Mouse (Mus musculus) left cerebral cortex, adult 6 months (tissue): ENCODE results near the gene Ctnnal1. TPM values are rescaled to one million over a fixed set of nuclear protein-coding genes. Genes with fewer than 3 reads are reported as not detected.

Source experiments
- long read RNA-seq, 2 experiments: library from polyadenylated mRNA; unstranded; transcript quantifications; one replicate each; pipeline ENCODE4 v2.0.0; 2019 to 2020
- polyA plus RNA-seq: library from polyadenylated mRNA; unstranded; fragments of <200 nt; fragmentation: Nextera tagmentation; gene quantifications from 2 replicates; pipeline ENCODE4 v1.2.3, GENCODE M21; 2021

Gene Ctnnal1
- 3.3 and 3.9 TPM in 2 replicates for polyA plus RNA-seq
- long read RNA-seq, experiment 1, transcript Ctnnal1-201 (19 exons, 3,664 nt) = major isoform, 25 of 74 reads
- long read RNA-seq, experiment 1, partial matches to known transcripts = 33 of 74 reads
- long read RNA-seq, experiment 1, other reads (novel, unspliced or antisense) = 15 of 74 reads
- long read RNA-seq, experiment 2, partial matches to known transcripts = 6 of 10 reads
- long read RNA-seq, experiment 2, other reads (novel, unspliced or antisense) = 2 of 10 reads

DNA sequence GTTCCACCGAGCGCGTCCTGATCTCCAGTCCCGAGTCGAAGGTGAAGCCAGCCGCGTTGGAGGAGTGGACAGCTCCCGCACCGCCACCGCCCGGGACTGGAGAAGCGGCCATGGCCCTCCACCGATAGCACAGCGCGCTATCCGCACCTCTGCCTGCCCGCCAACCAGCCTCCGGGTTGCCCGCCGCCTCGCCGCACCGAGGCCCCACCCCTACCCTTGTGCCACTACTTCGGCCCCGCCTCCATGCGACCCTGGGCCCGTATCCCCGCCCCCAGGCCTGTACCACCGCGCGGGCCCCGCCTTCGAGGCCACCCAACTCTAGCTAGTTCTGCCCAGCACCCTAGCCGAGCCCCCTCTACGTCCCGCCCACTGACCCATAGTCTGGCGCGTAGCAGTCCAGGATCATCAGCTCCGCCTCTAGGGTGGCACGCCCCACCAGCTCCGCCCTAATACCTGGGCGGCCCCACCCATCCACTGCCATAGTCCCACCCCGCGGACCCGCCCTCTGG lies at the start of gene Ctnnal1:
Gene Ctnnal1 (minus strand): TSS at position 186 of the 509 bp plus-strand sequence.

DNA sequence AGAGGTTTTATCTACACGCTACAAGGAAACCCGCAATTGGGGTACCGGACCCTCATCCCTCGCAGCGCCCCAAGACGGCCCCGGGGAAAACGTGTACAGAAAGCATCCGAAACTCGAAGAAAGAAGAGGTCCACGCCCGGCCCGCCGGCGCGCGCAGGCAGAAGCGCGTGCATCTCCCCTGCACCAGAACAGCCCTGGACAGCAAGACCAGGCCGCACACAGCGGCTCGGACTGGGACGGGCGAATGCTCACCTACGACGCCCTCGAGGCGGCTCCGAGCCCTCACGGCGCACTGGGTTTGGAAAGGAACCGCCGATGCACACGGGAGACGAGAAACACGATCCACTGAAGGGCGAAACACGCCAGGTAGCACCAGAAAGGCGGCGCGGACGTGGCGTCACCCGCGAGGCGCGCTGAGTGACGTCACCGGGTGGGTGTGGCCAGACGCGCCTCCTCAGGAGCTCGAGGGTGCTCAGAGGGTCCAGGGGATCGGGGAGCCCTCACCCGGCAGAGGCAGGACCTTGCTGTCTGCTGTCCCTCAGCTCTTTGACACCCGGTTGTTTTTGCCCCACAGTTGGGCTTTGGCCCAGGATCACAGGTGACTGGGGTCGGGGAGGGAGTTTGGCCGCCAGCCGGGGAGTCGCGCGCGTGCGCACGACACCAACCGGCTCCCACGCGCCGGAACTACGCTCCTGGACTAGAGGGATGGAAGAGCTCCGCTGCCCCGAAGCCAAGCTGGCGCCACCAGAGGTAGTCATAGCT lies 62.9 kb downstream of the Ctnnal1 start, which contains the start of the genes Elp1 and Fam206a:
Gene Elp1 (minus strand): TSS at position 425 of the 762 bp plus-strand sequence.
Gene Fam206a (plus strand): TSS at position 439 of the 762 bp plus-strand sequence.

Other genes with a start within 250 kb of the Ctnnal1 start
- gene Gm26657, start 125.1 kb downstream of the Ctnnal1 start, polyA plus RNA-seq = not detected in 2 replicates
- not detected in 2 replicates for gene Actl7b, start 123.7 kb downstream of the Ctnnal1 start, polyA plus RNA-seq
- gene Actl7a, start 121.8 kb downstream of the Ctnnal1 start, polyA plus RNA-seq = not detected in 2 replicates
- 16.5 and 16.7 TPM in 2 replicates for gene Elp1, start 62.9 kb downstream of the Ctnnal1 start, polyA plus RNA-seq
- gene Fam206a, start 62.8 kb downstream of the Ctnnal1 start, polyA plus RNA-seq = 7.2 and 9.1 TPM in 2 replicates
- 3.3 and 7.9 TPM in 2 replicates for gene Tmem245, start 82.2 kb upstream of the Ctnnal1 start, polyA plus RNA-seq
- 27.0 and 37.6 TPM in 2 replicates for gene Frrs1l, start 125.2 kb upstream of the Ctnnal1 start, polyA plus RNA-seq